Mouse (Mus musculus): ENCODE results near the gene Rnf208. TPM values are rescaled to one million over a fixed set of nuclear protein-coding genes. Genes with fewer than 3 reads are reported as not detected.

The Rnf208 gene
- under 1 TPM; 0.27 to 0.44 TPM for total RNA-seq (2021)

- no peak for DNase-seq
- intact Hi-C loops (cut with DNase I), result no loop called here
Measured at GRCm38 (mm10) chr2:25242101-25242506, at the start of gene Rnf208, which contains the start of gene Cysrt1. Gene Rnf208, plus strand, starts transcription at chr2:25242255. Gene Cysrt1, minus strand, starts transcription at chr2:25242452.

GRCm38 (mm10) chr2:25193330-25193770 lies 48.7 kb upstream of the Rnf208 start:
- peak; percentile 82 to 87 for DNase-seq
- intact Hi-C loops (cut with DNase I), result loop anchor here (1.0 kb wide), 2 partner anchors 35 to 62 kb away; partner anchors contain the start of gene Tmem203

GRCm38 (mm10) chr2:25194006-25194405 lies 48.0 kb upstream of the Rnf208 start:
- no peak for DNase-seq
- intact Hi-C loops (cut with DNase I), result loop anchor here (2.0 kb wide), 1 partner anchor 207 kb away; no protein-coding TSS in a partner anchor

- DNase-seq, result peak; percentile 26 to 32
- intact Hi-C loops (cut with DNase I), result loop anchor here (2.0 to 5.0 kb wide), 3 partner anchors 78 to 206 kb away; partner anchors contain the start of genes Anapc2, Man1b1 and Ssna1
Measured at GRCm38 (mm10) chr2:25194486-25195171, 47.4 kb upstream of the Rnf208 start.

- DNase-seq, result peak; percentile 67 to 70
- intact Hi-C loops (cut with DNase I), result loop anchor here (2.0 to 5.0 kb wide), 3 partner anchors 77 to 205 kb away; partner anchors contain the start of genes Anapc2, Man1b1 and Ssna1
Measured at GRCm38 (mm10) chr2:25195211-25196156, 46.6 kb upstream of the Rnf208 start.

GRCm38 (mm10) chr2:25196172-25196954 lies 45.7 kb upstream of the Rnf208 start, which contains the start of gene Tor4a:
Gene Tor4a, minus strand, starts transcription at chr2:25196886.
- intact Hi-C loops (cut with DNase I), result loop anchor here (5.0 kb wide), 2 partner anchors 76 to 136 kb away; partner anchors contain the start of genes Anapc2, Man1b1 and Ssna1
- peak; percentile 78 to 80 for DNase-seq

- no peak for DNase-seq
- intact Hi-C loops (cut with DNase I), result loop anchor here (5.0 kb wide), 2 partner anchors 75 to 135 kb away; partner anchors contain the start of genes Anapc2, Man1b1 and Ssna1
Measured at GRCm38 (mm10) chr2:25197191-25197590, 44.9 kb upstream of the Rnf208 start.

GRCm38 (mm10) chr2:25197946-25198345 lies 44.1 kb upstream of the Rnf208 start:
- no peak for DNase-seq
- intact Hi-C loops (cut with DNase I), result loop anchor here (5.0 kb wide), 2 partner anchors 74 to 134 kb away; partner anchors contain the start of genes Anapc2, Man1b1 and Ssna1

GRCm38 (mm10) chr2:25200631-25201030 lies 41.4 kb upstream of the Rnf208 start:
- intact Hi-C loops (cut with DNase I), result no loop called here
- no peak for DNase-seq

- intact Hi-C loops (cut with DNase I), result no loop called here
- DNase-seq, result no peak
Measured at GRCm38 (mm10) chr2:25203631-25204214, 38.3 kb upstream of the Rnf208 start.

- intact Hi-C loops (cut with DNase I), result no loop called here
- DNase-seq, result no peak
Measured at GRCm38 (mm10) chr2:25207593-25207992, 34.5 kb upstream of the Rnf208 start.

GRCm38 (mm10) chr2:25210686-25211085 lies 31.4 kb upstream of the Rnf208 start:
- intact Hi-C loops (cut with DNase I), result no loop called here
- DNase-seq, result no peak

GRCm38 (mm10) chr2:25211121-25211670 lies 30.9 kb upstream of the Rnf208 start, which contains the start of gene Nelfb:
Gene Nelfb, minus strand, starts transcription at chr2:25211489.
- DNase-seq, result peak; percentile 88 to 93
- intact Hi-C loops (cut with DNase I), result no loop called here

GRCm38 (mm10) chr2:25213266-25213865 lies 28.7 kb upstream of the Rnf208 start:
- DNase-seq, result no peak
- intact Hi-C loops (cut with DNase I), result no loop called here

GRCm38 (mm10) chr2:25214444-25214843 lies 27.6 kb upstream of the Rnf208 start, which contains the start of gene Stpg3:
Gene Stpg3, minus strand, starts transcription at chr2:25214637.
- intact Hi-C loops (cut with DNase I), result no loop called here
- no peak for DNase-seq

- DNase-seq, result no peak
- intact Hi-C loops (cut with DNase I), result no loop called here
Measured at GRCm38 (mm10) chr2:25217666-25218065, 24.4 kb upstream of the Rnf208 start.

- intact Hi-C loops (cut with DNase I), result no loop called here
- no peak for DNase-seq
Measured at GRCm38 (mm10) chr2:25218445-25218844, 23.6 kb upstream of the Rnf208 start, which contains the start of gene Fam166a. Gene Fam166a, plus strand, starts transcription at chr2:25218745.

- no peak for DNase-seq
Measured at GRCm38 (mm10) chr2:25221331-25221772, 20.7 kb upstream of the Rnf208 start.

More at GRCm38 (mm10) chr2:25221331-25221772, 20.7 kb upstream of the Rnf208 start:
- intact Hi-C loops (cut with DNase I), result no loop called here
